Mouse (Mus musculus) CH12.LX (cell line): ENCODE data around the gene Tmem130.
A peak's percentile ranks its signal among the peaks of the same experiment; 100 is the strongest.

Experiments used
- CHD2 ChIP-seq: IDR thresholded peaks from 2 replicates; pipeline ENCODE4 v1.6.1; 2011; ENCODE audit warnings: low read length, improper control_type of control experiment
- CTCF ChIP-seq, 2 experiments: IDR thresholded peaks in 1 of 2; conservative IDR thresholded peaks in 1 of 2; 2 replicates each; pipeline ENCODE4 v1.5.1; 2011 to 2012; ENCODE audit warnings: low read depth in 2 of 2, low read length in 2 of 2, improper control_type of control experiment in 1 of 2, inconsistent platforms in 1 of 2, mild to moderate bottlenecking in 1 of 2, moderate library complexity in 1 of 2
- EP300 ChIP-seq: IDR thresholded peaks from 2 replicates; pipeline ENCODE4 v1.6.1; 2011; ENCODE audit warnings: low read length, improper control_type of control experiment
- GABPA ChIP-seq: IDR thresholded peaks from 2 replicates; pipeline ENCODE4 v1.6.1; 2012; ENCODE audit warnings: low read depth, low read length, improper control_type of control experiment, inconsistent platforms; ENCODE audit not compliant: insufficient replicate concordance
- IRF4 ChIP-seq: IDR thresholded peaks from 2 replicates; pipeline ENCODE4 v1.6.1; 2014; ENCODE audit warnings: low read depth, mild to moderate bottlenecking, inconsistent platforms, low read length, improper control_type of control experiment
- JUND ChIP-seq: conservative IDR thresholded peaks from 2 replicates; pipeline ENCODE4 v1.6.1; 2011; ENCODE audit warnings: low read depth, low read length, improper control_type of control experiment
- KAT2A ChIP-seq: IDR thresholded peaks from 2 replicates; pipeline ENCODE4 v1.6.1; 2012; ENCODE audit warnings: low read length, improper control_type of control experiment, inconsistent platforms; ENCODE audit not compliant: insufficient replicate concordance
- MXI1 ChIP-seq: IDR thresholded peaks from 2 replicates; pipeline ENCODE4 v1.6.1; 2011; ENCODE audit warnings: mild to moderate bottlenecking, low read depth, low read length, improper control_type of control experiment
- NRF1 ChIP-seq: IDR thresholded peaks from 2 replicates; pipeline ENCODE4 v1.6.1; 2014; ENCODE audit warnings: low read depth, mild to moderate bottlenecking, inconsistent platforms, low read length, improper control_type of control experiment, moderate library complexity
- POLR2A ChIP-seq: IDR thresholded peaks from 2 replicates; pipeline ENCODE4 v1.6.1; 2011; ENCODE audit warnings: low read depth, mild to moderate bottlenecking, improper control_type of control experiment, low read length
- SMC3 ChIP-seq: IDR thresholded peaks from 2 replicates; pipeline ENCODE4 v1.6.1; 2011; ENCODE audit warnings: low read depth, low read length, improper control_type of control experiment
- ZNF384 ChIP-seq: IDR thresholded peaks from 2 replicates; pipeline ENCODE4 v1.6.1; 2012; ENCODE audit warnings: low read depth, low read length, improper control_type of control experiment, inconsistent platforms

DNA sequence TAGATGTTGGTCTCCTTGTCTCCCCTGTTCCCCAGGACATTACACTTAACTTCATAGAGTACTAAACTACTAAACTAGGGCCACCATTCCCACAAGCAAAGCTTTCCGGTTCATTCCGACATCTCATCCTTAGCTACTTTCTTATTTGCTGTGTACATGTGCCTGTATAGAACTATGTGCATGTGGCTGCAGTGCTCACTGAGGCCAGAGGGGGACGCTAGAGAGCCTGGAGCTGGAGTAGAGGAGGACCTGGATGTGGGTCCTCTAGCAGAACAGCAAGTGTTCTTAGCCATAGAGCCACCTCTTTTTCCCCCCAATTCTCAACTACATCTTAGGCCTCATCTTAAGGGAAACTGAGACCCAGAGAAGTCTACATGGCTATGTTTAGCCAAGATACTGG is 36.1 kb downstream of the Tmem130 start:
- TF ChIP-seq POLR2A (no peak), KAT2A (no peak), JUND (no peak), IRF4 (no peak), MXI1 (no peak), ZNF384 (no peak), GABPA (no peak), EP300 (no peak), CTCF (conservative IDR thresholded peaks at IDR 0.05 in 1 of 2, IDR thresholded peaks at IDR 0.05 in 1 of 2; ENCODE audit: low read depth in 2 of 2, low read length in 2 of 2) (0 out of 4 replicates have a peak, but pooled peaks of 1 of the 2 experiments have one; percentile 40), SMC3 (no peak), NRF1 (no peak), CHD2 (no peak)
